11 mouse cellular contexts compared by ENCODE assay signal in the genomic region with DNA sequence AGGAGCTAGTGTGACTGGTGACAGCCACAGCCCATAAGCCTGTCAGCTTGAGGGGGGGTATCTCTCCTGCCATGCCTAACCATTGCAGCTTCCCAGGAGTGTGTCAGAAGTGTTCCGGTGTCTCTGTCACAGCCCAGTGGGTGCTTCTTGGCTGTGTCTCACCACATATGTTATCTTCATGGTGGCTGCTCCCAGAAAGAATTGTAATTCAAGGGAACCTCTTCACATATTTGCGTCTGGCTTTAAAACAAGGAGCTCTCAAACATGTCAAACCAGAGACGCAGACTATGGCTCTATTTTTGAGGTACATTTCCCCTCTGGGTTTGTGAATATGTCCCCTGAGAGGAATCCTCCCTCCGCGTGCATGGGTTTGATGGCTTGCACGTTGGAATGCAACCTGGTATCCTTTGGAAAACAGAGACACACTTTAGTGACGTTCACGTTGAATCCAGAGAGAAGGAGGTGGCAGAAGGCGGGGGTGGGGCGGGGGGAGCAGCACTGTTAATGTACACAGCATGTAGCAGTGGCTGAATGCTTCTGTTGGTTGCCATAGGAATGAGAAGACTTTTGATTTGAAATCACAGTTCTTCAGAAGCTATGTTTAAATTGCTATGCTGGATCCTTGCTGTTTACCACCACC. TPM values are rescaled to one million over a fixed set of nuclear protein-coding genes. Genes with fewer than 3 reads are reported as not detected.
DNase-seq lines count a peak whose midpoint lies in the region; ATAC-seq and TF ChIP-seq lines count a peak whose summit lies in the region.
"Had no signal": no experiment of that assay in that cellular context is flagged by ENCODE, and none has a peak within 500 bp of the region (broad histone marks: within the 10 kb centered on the region; RNA-seq: fewer than 3 reads in every experiment).

No protein-coding gene starts in this region.

- H3K9ac ChIP-seq in lung, embryonic 14.5 days, result no peak overlapping the region
- H3K9ac ChIP-seq in liver, embryonic 11.5 days (ENCODE audit: low read depth, low read length), result no peak overlapping the region
- H3K9ac ChIP-seq: liver, embryonic 15.5 days had no signal

- TF ChIP-seq POLR2A in cortical plate, adult 2 months (IDR thresholded peaks at IDR 0.05; ENCODE audit: extremely low read depth, insufficient read depth, low read length), result no peak

- peak; percentile 11 for DNase-seq in lung, embryonic 14.5 days
- no peak for DNase-seq in lung, adult 18-20 months
- DNase-seq in cerebellum, adult 11-12 months, result peak; percentile 53
- peak; percentile 57 to 66 for DNase-seq in right cerebral cortex, adult 2 months (ENCODE audit: low spot score in 2 of 2)
- no peak for DNase-seq in liver, embryonic 11.5 days (ENCODE audit: low spot score)
- no peak for DNase-seq in kidney, postnatal 25 days
- DNase-seq: kidney, adult 11 months; thymus, adult 2 months had no signal

- no peak for ATAC-seq in lung, embryonic 14.5 days (ENCODE audit: insufficient read depth)
- no peak for ATAC-seq in liver, embryonic 11.5 days (replicated peaks; ENCODE audit: low FRiP score)

- no peak overlapping the region for H3K27ac ChIP-seq in lung, embryonic 14.5 days (ENCODE audit: low read depth)
- H3K27ac ChIP-seq in cortical plate, adult 2 months (ENCODE audit: insufficient read depth, low read length), result 0 out of 2 replicates have a peak overlapping the region, but pooled peaks have one; percentile 60
- H3K27ac ChIP-seq in liver, embryonic 11.5 days (ENCODE audit: low read depth, low read length), result no peak overlapping the region
- H3K27ac ChIP-seq: liver, embryonic 15.5 days had no signal

- 44% methylated on average over 10 of the region's 10 CpGs for WGBS in lung, embryonic 14.5 days
- WGBS in liver, embryonic 11.5 days, result 66% methylated on average over 10 of the region's 10 CpGs

- H3K4me3 ChIP-seq in lung, embryonic 14.5 days (ENCODE audit: low read depth, low read length), result no peak overlapping the region
- H3K4me3 ChIP-seq in cortical plate, adult 2 months (ENCODE audit: insufficient read depth, low read length), result no peak overlapping the region
- H3K4me3 ChIP-seq in liver, embryonic 11.5 days (ENCODE audit: low read depth, low read length), result no peak overlapping the region
- H3K4me3 ChIP-seq: liver, embryonic 15.5 days; myocyte had no signal

- no peaks in the 10 kb centered on the region for H3K36me3 ChIP-seq in lung, embryonic 14.5 days (ENCODE audit: insufficient read depth)
- H3K36me3 ChIP-seq in liver, embryonic 11.5 days (ENCODE audit: control insufficient read depth, insufficient read depth, low read length), result no peaks in the 10 kb centered on the region
- H3K36me3 ChIP-seq: liver, embryonic 15.5 days had no signal

- H3K27me3 ChIP-seq in lung, embryonic 14.5 days (ENCODE audit: insufficient read depth, low read length), result no peaks in the 10 kb centered on the region
- no peaks in the 10 kb centered on the region for H3K27me3 ChIP-seq in liver, embryonic 11.5 days (replicated peaks; ENCODE audit: control insufficient read depth, insufficient read depth, low read length)
- H3K27me3 ChIP-seq: liver, embryonic 15.5 days had no signal

- H3K4me2 ChIP-seq in lung, embryonic 14.5 days, result 0 out of 2 replicates have a peak overlapping the region, but pooled peaks have one; percentile 10
- H3K4me2 ChIP-seq in liver, embryonic 11.5 days, result no peak overlapping the region
- H3K4me2 ChIP-seq: liver, embryonic 15.5 days had no signal

- H3K4me1 ChIP-seq in lung, embryonic 14.5 days (ENCODE audit: insufficient read depth), result no peaks in the 10 kb centered on the region
- H3K4me1 ChIP-seq in cortical plate, adult 2 months (ENCODE audit: control insufficient read depth, insufficient read depth, low read length), result peaks cover 3% of the 10 kb centered on the region
- H3K4me1 ChIP-seq in liver, embryonic 11.5 days (replicated peaks; ENCODE audit: control insufficient read depth, insufficient read depth, low read length), result no peaks in the 10 kb centered on the region
- H3K4me1 ChIP-seq: liver, embryonic 15.5 days had no signal

- no peaks in the 10 kb centered on the region for H3K9me3 ChIP-seq in lung, embryonic 14.5 days (ENCODE audit: low read depth, low read length)
- no peaks in the 10 kb centered on the region for H3K9me3 ChIP-seq in liver, embryonic 11.5 days (ENCODE audit: control insufficient read depth, low read length)
- H3K9me3 ChIP-seq: liver, embryonic 15.5 days had no signal

- TF ChIP-seq CTCF in lung, embryonic 14.5 days (IDR thresholded peaks at IDR 0.05; ENCODE audit: low read depth), result no peak
- TF ChIP-seq CTCF in cortical plate, adult 2 months (IDR thresholded peaks at IDR 0.05; ENCODE audit: extremely low read depth, insufficient read depth, low read length), result no peak

RNA-seq across cellular contexts. Expression of gene Phactr1, which starts 8.7 kb away (rescaled TPM):
- polyA plus RNA-seq in lung, embryonic 14.5 days (2014; fragmentation: Nextera tagmentation; extraction: Ambion mirVana), result 4.2 and 5.2 TPM in 2 replicates
- polyA plus RNA-seq in cortical plate, adult 2 months (2012; rRNA removed), result 205 and 206 TPM in 2 replicates
- 1.3 and 1.4 TPM in 2 replicates for polyA plus RNA-seq in liver, embryonic 11.5 days (2014; fragmentation: Nextera tagmentation; extraction: Ambion mirVana)
- polyA plus RNA-seq: myocyte had no signal

Comparison
In these comparisons a context has a peak if more than half of its experiments do, and no peak if none do; other contexts are left out.
1. DNase-seq: peak in lung, embryonic 14.5 days (single experiment), cerebellum, adult 11-12 months (single experiment) and right cerebral cortex, adult 2 months (2 of 2); none in lung, adult 18-20 months (0 of 2), liver, embryonic 11.5 days (single experiment) and kidney, postnatal 25 days (0 of 2).
2. RNA of gene Phactr1, which starts 8.7 kb away (polyA plus RNA-seq): 205 to 206 TPM in cortical plate, adult 2 months; 4.2 to 5.2 TPM in lung, embryonic 14.5 days and 1.3 to 1.4 TPM in liver, embryonic 11.5 days; every median in the first group is over 10 times any median in the second.